In the genomic region with DNA sequence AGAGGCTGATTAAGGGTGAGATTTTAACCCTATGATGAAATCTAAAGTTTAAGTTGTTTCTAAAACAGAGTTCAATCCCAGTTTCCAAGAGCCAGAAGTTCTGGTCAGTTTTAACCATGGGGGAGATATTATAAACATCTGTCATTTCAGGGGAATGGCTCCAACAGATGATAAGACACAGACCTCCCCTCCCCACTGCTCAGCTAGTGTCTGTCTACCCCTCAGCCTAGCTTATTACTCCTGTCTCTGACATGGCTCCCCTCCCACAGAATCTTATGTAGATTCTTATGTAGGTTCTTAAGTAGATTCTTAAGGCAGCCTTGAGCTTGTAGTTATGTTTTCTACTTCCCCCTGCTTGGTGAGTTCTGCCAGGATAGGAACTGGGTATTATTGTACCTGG, we compare ENCODE assay signal across 22 mouse cellular contexts.
DNase-seq lines count a peak whose midpoint lies in the region; ATAC-seq and TF ChIP-seq lines count a peak whose summit lies in the region.
"Had no signal": no experiment of that assay in that cellular context is flagged by ENCODE, and none has a peak within 500 bp of the region (broad histone marks: within the 10 kb centered on the region; RNA-seq: fewer than 3 reads in every experiment).

No protein-coding gene starts in this region.

- H3K9me3 ChIP-seq in intestine, embryonic 14.5 days (ENCODE audit: control insufficient read depth, low read length), result no peaks in the 10 kb centered on the region
- H3K9me3 ChIP-seq in intestine, embryonic 16.5 days (ENCODE audit: control insufficient read depth, low read length), result no peaks in the 10 kb centered on the region
- H3K9me3 ChIP-seq in stomach, embryonic 14.5 days (ENCODE audit: control insufficient read depth, low read depth, low read length), result no peaks in the 10 kb centered on the region
- H3K9me3 ChIP-seq in stomach, postnatal 0 days (ENCODE audit: control insufficient read depth, low read length), result no peaks in the 10 kb centered on the region
- no peaks in the 10 kb centered on the region for H3K9me3 ChIP-seq in stomach, embryonic 16.5 days (replicated peaks; ENCODE audit: control insufficient read depth, low read length)

- H3K27me3 ChIP-seq in intestine, embryonic 14.5 days (replicated peaks; ENCODE audit: control insufficient read depth, insufficient read depth, low read length), result no peaks in the 10 kb centered on the region
- no peaks in the 10 kb centered on the region for H3K27me3 ChIP-seq in intestine, embryonic 16.5 days (replicated peaks; ENCODE audit: control insufficient read depth, insufficient read depth, low read length)
- no peaks in the 10 kb centered on the region for H3K27me3 ChIP-seq in stomach, embryonic 14.5 days (ENCODE audit: control insufficient read depth, insufficient read depth, low read length)
- H3K27me3 ChIP-seq in stomach, postnatal 0 days (ENCODE audit: control insufficient read depth, insufficient read depth, low read length), result no peaks in the 10 kb centered on the region
- H3K27me3 ChIP-seq in stomach, embryonic 16.5 days (ENCODE audit: control insufficient read depth, insufficient read depth, low read length), result no peaks in the 10 kb centered on the region
- H3K27me3 ChIP-seq: CH12.LX, Patski had no signal

- no peak for DNase-seq in intestine, embryonic 14.5 days (ENCODE audit: low spot score)
- no peak for DNase-seq in stomach, postnatal 0 days (ENCODE audit: low spot score)
- DNase-seq in yolk sac, embryonic 10.5 days (ENCODE audit: low spot score), result peak; percentile 30
- no peak for DNase-seq in B cell, adult 2 months
- no peak for DNase-seq in frontal cortex, adult 2 months (ENCODE audit: extremely low spot score in 1 of 2, low spot score in 1 of 2)
- DNase-seq: adrenal gland, adult 2 months; adrenal gland, adult 8-10 months; adrenal gland, postnatal 10 days; adrenal gland, postnatal 14 days; adrenal gland, postnatal 25 days; adrenal gland, postnatal 36 days; cerebellum, adult 11 months; cerebellum, adult 11-12 months; cerebellum, adult 18-20 months had no signal

- H3K4me3 ChIP-seq in intestine, embryonic 14.5 days (ENCODE audit: low read depth, low read length), result no peak overlapping the region
- H3K4me3 ChIP-seq in intestine, embryonic 16.5 days (ENCODE audit: low read length), result no peak overlapping the region
- no peak overlapping the region for H3K4me3 ChIP-seq in stomach, embryonic 14.5 days (ENCODE audit: low read depth, low read length)
- H3K4me3 ChIP-seq in stomach, postnatal 0 days (ENCODE audit: low read depth, low read length), result no peak overlapping the region
- H3K4me3 ChIP-seq in stomach, embryonic 16.5 days (replicated peaks; ENCODE audit: low read length), result no peak overlapping the region

- peak overlapping the region; percentile 2; the same call in 1 of the 2 replicates for H3K27ac ChIP-seq in intestine, embryonic 14.5 days (ENCODE audit: low read depth)
- no peak overlapping the region for H3K27ac ChIP-seq in intestine, embryonic 16.5 days (ENCODE audit: low read length)
- H3K27ac ChIP-seq in stomach, embryonic 14.5 days (ENCODE audit: low read length), result no peak overlapping the region
- H3K27ac ChIP-seq in stomach, postnatal 0 days (replicated peaks), result no peak overlapping the region
- H3K27ac ChIP-seq in stomach, embryonic 16.5 days (ENCODE audit: low read length), result no peak overlapping the region

- H3K36me3 ChIP-seq in intestine, embryonic 14.5 days (ENCODE audit: control insufficient read depth, insufficient read depth, low read length), result no peaks in the 10 kb centered on the region
- no peaks in the 10 kb centered on the region for H3K36me3 ChIP-seq in intestine, embryonic 16.5 days (ENCODE audit: control insufficient read depth, insufficient read depth, low read length)
- no peaks in the 10 kb centered on the region for H3K36me3 ChIP-seq in stomach, embryonic 14.5 days (ENCODE audit: control insufficient read depth, insufficient read depth, low read length)
- H3K36me3 ChIP-seq in stomach, postnatal 0 days (ENCODE audit: control insufficient read depth, insufficient read depth, low read length), result no peaks in the 10 kb centered on the region
- H3K36me3 ChIP-seq in stomach, embryonic 16.5 days (ENCODE audit: control insufficient read depth, insufficient read depth, low read length), result no peaks in the 10 kb centered on the region
- H3K36me3 ChIP-seq: G1E had no signal

- no peak overlapping the region for H3K9ac ChIP-seq in intestine, embryonic 14.5 days (ENCODE audit: low read length)
- H3K9ac ChIP-seq in intestine, embryonic 16.5 days (ENCODE audit: low read depth, low read length), result no peak overlapping the region
- H3K9ac ChIP-seq in stomach, embryonic 14.5 days (replicated peaks; ENCODE audit: low read depth, low read length), result no peak overlapping the region
- no peak overlapping the region for H3K9ac ChIP-seq in stomach, postnatal 0 days (ENCODE audit: low read length)
- H3K9ac ChIP-seq in stomach, embryonic 16.5 days (ENCODE audit: low read length), result no peak overlapping the region

- no peak for TF ChIP-seq CTCF in stomach, postnatal 0 days (IDR thresholded peaks at IDR 0.05; ENCODE audit: low read depth)

- no peak for TF ChIP-seq EP300 in stomach, postnatal 0 days (optimal IDR thresholded peaks at IDR 0.05)

- H3K4me2 ChIP-seq in intestine, embryonic 14.5 days (ENCODE audit: low read length), result no peak overlapping the region
- H3K4me2 ChIP-seq in intestine, embryonic 16.5 days (ENCODE audit: low read depth, low read length), result no peak overlapping the region
- H3K4me2 ChIP-seq in stomach, embryonic 14.5 days (replicated peaks; ENCODE audit: low read depth, low read length), result no peak overlapping the region
- no peak overlapping the region for H3K4me2 ChIP-seq in stomach, postnatal 0 days (replicated peaks; ENCODE audit: low read depth)
- H3K4me2 ChIP-seq in stomach, embryonic 16.5 days (ENCODE audit: low read depth, low read length), result no peak overlapping the region

- ATAC-seq in intestine, embryonic 14.5 days (replicated peaks; ENCODE audit: low FRiP score, low TSS enrichment, low read depth), result peak; percentile 66; the same call in 1 of the 2 replicates
- no peak for ATAC-seq in intestine, embryonic 16.5 days
- ATAC-seq in stomach, embryonic 14.5 days (ENCODE audit: insufficient number of reproducible peaks, insufficient read depth, low FRiP score, low read depth), result peak; percentile 63; the same call in 1 of the 2 replicates
- ATAC-seq in stomach, postnatal 0 days (ENCODE audit: low FRiP score, low TSS enrichment), result no peak
- 0 out of 2 replicates have a peak, but pooled peaks have one; percentile 64 for ATAC-seq in stomach, embryonic 16.5 days (ENCODE audit: insufficient read depth, low FRiP score)
- ATAC-seq: activated CD4-positive, CD25-positive, alpha-beta regulatory T cell, adult 4 months; CD4-positive, CD25-positive, alpha-beta regulatory T cell, adult 4 months; Patski had no signal

- no peaks in the 10 kb centered on the region for H3K4me1 ChIP-seq in intestine, embryonic 14.5 days (replicated peaks; ENCODE audit: control insufficient read depth, insufficient read depth, low read length)
- no peaks in the 10 kb centered on the region for H3K4me1 ChIP-seq in intestine, embryonic 16.5 days (ENCODE audit: control insufficient read depth, insufficient read depth, low read length)
- no peaks in the 10 kb centered on the region for H3K4me1 ChIP-seq in stomach, embryonic 14.5 days (ENCODE audit: control insufficient read depth, insufficient read depth, low read length)
- no peaks in the 10 kb centered on the region for H3K4me1 ChIP-seq in stomach, postnatal 0 days (replicated peaks; ENCODE audit: control insufficient read depth, insufficient read depth)
- H3K4me1 ChIP-seq in stomach, embryonic 16.5 days (ENCODE audit: control insufficient read depth, insufficient read depth, low read length), result no peaks in the 10 kb centered on the region

Comparison
In these comparisons a context has a peak if more than half of its experiments do, and no peak if none do; other contexts are left out.
1. ATAC-seq: peak in intestine, embryonic 14.5 days (single experiment), stomach, embryonic 14.5 days (single experiment) and stomach, embryonic 16.5 days (single experiment); none in intestine, embryonic 16.5 days (single experiment) and stomach, postnatal 0 days (single experiment).